Mouse (Mus musculus): ENCODE data around the gene Gm42791. TPM values are rescaled to one million over a fixed set of nuclear protein-coding genes. Genes with fewer than 3 reads are reported as not detected.
A peak's percentile ranks its signal among the peaks of the same experiment; 100 is the strongest.

The Gm42791 gene
- polyA plus RNA-seq, 1 experiment from 2014 or later = 8.6 TPM

DNA sequence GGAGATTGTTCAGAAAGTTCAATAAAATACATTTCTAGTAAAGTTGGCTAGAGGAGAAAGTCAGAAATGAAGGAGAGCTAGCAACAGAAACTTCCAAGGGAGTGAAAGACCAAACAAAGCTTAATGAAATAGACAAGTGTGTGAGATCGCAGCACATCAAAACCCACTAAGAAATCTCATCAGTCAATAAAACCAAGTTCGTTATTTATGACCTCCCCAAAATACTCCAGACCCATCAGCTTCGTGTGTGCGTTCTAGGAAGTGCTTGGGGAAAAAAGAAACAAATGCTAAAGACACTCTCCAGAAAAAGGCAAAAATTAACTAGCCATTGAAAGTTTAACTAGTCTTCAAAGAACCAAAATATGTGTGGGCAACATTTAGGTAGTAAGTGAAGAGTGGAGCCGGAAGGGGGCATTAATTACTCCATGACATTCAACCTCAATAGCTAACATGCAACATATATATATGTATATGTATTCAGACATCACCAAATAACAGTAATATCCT lies 67.2 kb downstream of the Gm42791 start:
- H3K27me3 ChIP-seq (replicated peaks) = no peaks in the 10 kb centered on the region
- H3K27ac ChIP-seq = peak overlapping the region; percentile 97
- peak overlapping the region; percentile 72 for H3K9ac ChIP-seq
- H3K4me3 ChIP-seq = peak overlapping the region; percentile 68
- no peaks in the 10 kb centered on the region for H3K9me3 ChIP-seq
- H3K4me1 ChIP-seq = peaks cover 18% of the 10 kb centered on the region
- peak overlapping the region; percentile 65 for H3K4me2 ChIP-seq
- WGBS = 40% methylated on average over 5 of the region's 5 CpGs
- ATAC-seq (replicated peaks) = no peak
- H3K36me3 ChIP-seq (replicated peaks) = 0 out of 2 replicates have a peak, but pooled peaks cover 8% of the 10 kb centered on the region

- ATAC-seq (replicated peaks) = no peak
- WGBS = 95% methylated on average over 12 of the region's 12 CpGs
Measured at GRCm38 (mm10) chr5:148924586-148924985, 70.4 kb downstream of the Gm42791 start.

DNA sequence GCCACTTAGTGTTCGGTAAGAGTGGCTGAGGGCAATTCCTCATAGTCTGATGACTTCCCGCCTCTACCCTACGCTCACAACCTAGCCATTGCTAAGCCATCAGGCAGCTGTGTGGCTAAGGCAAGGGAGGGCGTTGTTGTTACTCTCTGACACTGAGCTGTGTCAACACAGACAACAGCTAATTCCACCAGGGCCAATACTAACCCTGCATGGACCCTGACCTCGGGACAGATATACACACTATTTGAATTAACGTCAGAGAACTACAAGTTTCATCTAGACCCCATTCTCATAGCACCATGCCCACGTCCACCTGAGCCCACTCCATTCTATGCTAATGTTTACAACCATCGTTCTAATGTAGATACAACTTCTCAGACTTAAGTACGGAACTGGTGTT lies 70.9 kb downstream of the Gm42791 start:
- Histone ChIP-seq H3K9ac (no peak overlapping the region), H3K27me3 (replicated peaks) (no peaks in the 10 kb centered on the region), H3K27ac (no peak overlapping the region), H3K4me3 (no peak overlapping the region), H3K9me3 (no peaks in the 10 kb centered on the region), H3K36me3 (replicated peaks) (peaks cover 17% of the 10 kb centered on the region), H3K4me1 (peaks cover 15% of the 10 kb centered on the region), H3K4me2 (no peak overlapping the region)
- no peak for ATAC-seq (replicated peaks)
- WGBS = 92% methylated on average over 9 of the region's 9 CpGs

More at GRCm38 (mm10) chr5:148924586-148924985, 70.4 kb downstream of the Gm42791 start:
- Histone ChIP-seq H3K27me3 (replicated peaks) (no peaks in the 10 kb centered on the region), H3K9ac (no peak overlapping the region), H3K4me2 (no peak overlapping the region), H3K4me1 (peaks cover 18% of the 10 kb centered on the region), H3K4me3 (no peak overlapping the region), H3K9me3 (no peaks in the 10 kb centered on the region), H3K27ac (no peak overlapping the region), H3K36me3 (replicated peaks) (peaks cover 12% of the 10 kb centered on the region; the same call in 1 of the 2 replicates)

DNA sequence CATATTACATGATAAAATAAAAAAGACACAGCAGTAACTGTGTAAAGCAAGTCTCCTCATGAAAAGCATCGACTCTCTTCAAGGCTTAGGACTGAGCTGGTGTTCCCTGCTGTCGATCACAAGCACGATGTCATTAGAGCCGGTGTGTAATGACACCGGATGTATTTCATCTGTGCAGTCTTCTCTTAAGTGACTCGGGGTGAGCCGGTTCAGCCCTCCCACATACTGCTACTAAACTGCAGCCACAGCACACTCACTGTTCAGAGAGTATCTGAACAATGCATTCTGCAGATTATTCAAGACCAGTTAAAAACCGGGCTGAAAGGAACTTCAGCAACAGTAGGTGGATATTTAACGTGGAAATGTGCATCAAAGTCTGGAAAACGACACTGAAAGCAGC lies 71.5 kb downstream of the Gm42791 start:
- ATAC-seq (replicated peaks) = no peak
- WGBS = 74% methylated on average over 10 of the region's 10 CpGs

GRCm38 (mm10) chr5:148922773-148923172 lies 72.2 kb downstream of the Gm42791 start:
- Histone ChIP-seq H3K4me1 (peaks cover 14% of the 10 kb centered on the region), H3K4me3 (no peak overlapping the region), H3K4me2 (no peak overlapping the region), H3K36me3 (replicated peaks) (peaks cover 29% of the 10 kb centered on the region), H3K9ac (no peak overlapping the region), H3K27me3 (replicated peaks) (no peaks in the 10 kb centered on the region), H3K9me3 (no peaks in the 10 kb centered on the region), H3K27ac (no peak overlapping the region)
- WGBS = 84% methylated on average over 5 of the region's 5 CpGs
- ATAC-seq (replicated peaks) = no peak

More for the DNA sequence above, 71.5 kb downstream of the Gm42791 start:
- no peaks in the 10 kb centered on the region for H3K27me3 ChIP-seq (replicated peaks)
- peaks cover 23% of the 10 kb centered on the region for H3K36me3 ChIP-seq (replicated peaks)
- H3K9ac ChIP-seq = no peak overlapping the region
- no peak overlapping the region for H3K4me2 ChIP-seq
- no peaks in the 10 kb centered on the region for H3K9me3 ChIP-seq
- H3K4me1 ChIP-seq = peaks cover 14% of the 10 kb centered on the region
- H3K27ac ChIP-seq = no peak overlapping the region
- H3K4me3 ChIP-seq = no peak overlapping the region

DNA sequence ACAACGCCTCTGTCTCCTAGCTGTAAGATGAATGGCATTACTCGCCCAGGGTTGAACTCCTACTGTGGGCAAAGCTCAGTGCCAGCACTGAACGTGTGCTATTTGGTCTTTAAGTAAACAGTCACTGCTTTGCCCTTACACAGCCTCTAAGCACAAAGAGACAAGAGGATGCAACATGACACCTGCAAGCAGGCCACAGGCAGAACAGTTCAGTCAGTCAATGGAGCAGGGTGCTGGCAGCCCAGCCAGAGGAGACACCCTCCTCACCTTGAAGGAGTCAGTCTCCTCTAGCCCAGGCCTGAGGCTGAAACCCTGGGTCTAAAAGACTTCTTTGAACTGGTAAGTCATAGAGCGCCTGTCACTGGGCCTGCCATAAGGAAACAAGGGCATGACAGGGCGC lies 76.9 kb downstream of the Gm42791 start:
- ATAC-seq (replicated peaks) = no peak
- Histone ChIP-seq H3K27me3 (replicated peaks) (no peaks in the 10 kb centered on the region), H3K9me3 (no peaks in the 10 kb centered on the region), H3K36me3 (replicated peaks) (peaks cover 23% of the 10 kb centered on the region), H3K9ac (no peak overlapping the region), H3K4me1 (no peaks in the 10 kb centered on the region), H3K4me2 (no peak overlapping the region), H3K27ac (no peak overlapping the region), H3K4me3 (no peak overlapping the region)
- WGBS = 81% methylated on average over 5 of the region's 5 CpGs

DNA sequence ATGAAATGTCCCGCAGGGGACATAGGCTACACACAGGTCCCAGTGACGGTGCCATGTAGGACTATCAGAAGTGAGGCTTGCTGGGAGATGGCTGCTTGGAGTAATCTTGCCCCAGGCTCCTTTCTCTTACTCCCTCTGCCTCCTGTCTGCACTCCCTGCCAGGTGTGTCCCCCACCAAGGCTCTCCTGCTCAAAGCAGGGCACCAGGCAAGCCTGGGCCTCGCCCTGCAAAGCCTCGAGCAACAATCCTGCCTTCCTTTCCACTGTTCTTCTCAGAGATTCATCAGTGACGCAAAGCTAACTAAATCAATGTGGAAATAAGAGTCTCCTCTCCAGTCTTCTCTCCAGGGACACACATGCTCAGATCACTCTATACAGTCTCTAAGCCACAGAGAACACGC lies 78.2 kb downstream of the Gm42791 start:
- H3K4me3 ChIP-seq = no peak overlapping the region
- ATAC-seq (replicated peaks) = no peak
- H3K9me3 ChIP-seq = no peaks in the 10 kb centered on the region
- H3K4me2 ChIP-seq = no peak overlapping the region
- H3K27ac ChIP-seq = no peak overlapping the region
- no peak overlapping the region for H3K9ac ChIP-seq
- H3K27me3 ChIP-seq (replicated peaks) = no peaks in the 10 kb centered on the region
- H3K4me1 ChIP-seq = no peaks in the 10 kb centered on the region
- peaks cover 23% of the 10 kb centered on the region for H3K36me3 ChIP-seq (replicated peaks)
- WGBS = 85% methylated on average over 6 of the region's 6 CpGs

DNA sequence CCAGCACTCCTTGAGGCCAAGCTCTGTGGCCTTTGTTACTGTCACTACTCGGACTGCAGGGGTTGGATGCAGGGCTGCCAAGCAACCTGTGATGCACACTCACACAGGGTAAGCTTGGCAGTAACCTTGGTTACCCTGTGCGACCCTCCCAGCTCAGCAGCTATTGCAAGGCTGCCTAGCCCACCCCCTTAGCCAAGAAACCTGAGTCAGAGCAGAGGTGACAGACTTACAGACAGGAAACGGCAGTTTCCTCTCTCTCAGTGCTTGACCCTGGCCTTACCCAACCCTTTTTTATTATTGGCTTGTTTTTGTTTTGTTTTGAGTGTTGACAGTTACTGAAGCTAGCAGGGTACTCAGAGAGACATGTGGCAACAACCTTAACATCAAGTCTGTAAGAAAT lies 82.7 kb downstream of the Gm42791 start:
- Histone ChIP-seq H3K9me3 (no peaks in the 10 kb centered on the region), H3K27ac (no peak overlapping the region), H3K27me3 (replicated peaks) (no peaks in the 10 kb centered on the region), H3K4me2 (no peak overlapping the region), H3K9ac (no peak overlapping the region), H3K36me3 (replicated peaks) (no peaks in the 10 kb centered on the region), H3K4me1 (peaks cover 13% of the 10 kb centered on the region), H3K4me3 (no peak overlapping the region)
- ATAC-seq (replicated peaks) = no peak
- WGBS = 60% methylated on average over 3 of the region's 3 CpGs

DNA sequence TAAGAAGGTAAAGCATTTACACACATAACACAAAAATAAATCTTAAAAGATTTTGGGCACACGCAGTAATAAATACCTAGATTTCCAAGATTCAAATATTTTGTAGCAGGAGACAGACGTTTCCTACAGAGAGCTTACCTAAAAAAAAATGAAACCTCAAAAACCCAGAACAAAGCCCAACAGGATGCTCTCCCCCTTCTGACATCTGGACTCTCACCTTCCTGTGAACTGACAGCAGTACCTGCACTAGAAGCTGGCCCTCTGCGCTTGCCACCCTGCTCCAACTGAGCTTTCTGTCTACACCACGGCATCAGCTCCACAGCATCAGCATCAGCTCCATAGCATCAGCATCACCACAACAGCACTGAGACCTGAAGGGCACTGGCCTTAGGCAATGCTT lies 84.9 kb downstream of the Gm42791 start:
- Histone ChIP-seq H3K36me3 (replicated peaks) (no peaks in the 10 kb centered on the region), H3K4me1 (peaks cover 18% of the 10 kb centered on the region), H3K9ac (no peak overlapping the region), H3K4me2 (no peak overlapping the region), H3K4me3 (no peak overlapping the region), H3K27me3 (replicated peaks) (no peaks in the 10 kb centered on the region), H3K9me3 (no peaks in the 10 kb centered on the region), H3K27ac (no peak overlapping the region)
- WGBS = 95% methylated on average over 4 of the region's 4 CpGs
- ATAC-seq (replicated peaks) = no peak

DNA sequence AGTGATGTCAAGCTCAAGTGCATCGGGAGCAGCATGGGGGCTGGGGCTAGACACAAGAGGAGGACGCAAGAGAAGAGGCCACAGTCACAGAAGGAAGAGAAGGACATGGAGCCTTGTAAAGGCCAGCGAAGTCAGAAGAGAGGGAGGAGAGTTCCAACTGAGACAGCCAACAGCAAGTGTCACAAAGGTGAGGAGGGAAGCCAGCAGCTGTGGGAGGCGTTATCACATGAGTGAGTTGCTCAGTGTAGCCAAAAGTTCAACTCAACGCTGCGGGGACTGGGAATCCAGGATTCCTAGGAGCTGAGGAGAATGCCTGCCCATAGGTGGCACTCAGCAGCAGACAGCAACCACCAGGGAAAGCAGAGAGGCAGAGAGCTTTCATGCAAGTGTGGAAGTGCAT lies 85.5 kb downstream of the Gm42791 start:
- WGBS = 30% methylated on average over 6 of the region's 6 CpGs
- Histone ChIP-seq H3K9ac (no peak overlapping the region), H3K9me3 (no peaks in the 10 kb centered on the region), H3K4me2 (no peak overlapping the region), H3K4me1 (peaks cover 20% of the 10 kb centered on the region), H3K27ac (peak overlapping the region; percentile 25; the same call in 1 of the 2 replicates), H3K27me3 (replicated peaks) (no peaks in the 10 kb centered on the region), H3K36me3 (replicated peaks) (peaks cover under 1% of the 10 kb centered on the region; the same call in 1 of the 2 replicates), H3K4me3 (no peak overlapping the region)
- no peak for ATAC-seq (replicated peaks)

DNA sequence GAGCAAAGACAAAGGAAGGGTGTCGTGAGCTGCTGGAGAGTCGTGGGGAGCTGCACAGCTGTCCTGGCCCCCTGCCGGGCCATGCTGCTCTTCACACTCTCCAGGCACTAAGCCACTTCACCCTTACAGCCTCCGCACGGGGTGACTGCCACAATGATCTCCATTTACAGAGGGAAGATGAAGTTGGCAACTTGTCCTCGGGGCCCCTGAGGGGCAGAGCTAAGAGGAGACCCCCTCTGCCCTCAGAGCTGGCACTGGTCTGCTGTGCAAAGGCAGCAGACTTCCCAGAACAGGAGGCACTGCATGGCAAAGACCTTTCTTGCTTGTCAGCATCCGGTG lies 85.9 kb downstream of the Gm42791 start:
- H3K36me3 ChIP-seq (replicated peaks) = peaks cover 5% of the 10 kb centered on the region; the same call in 1 of the 2 replicates
- H3K9ac ChIP-seq = no peak overlapping the region
- H3K27ac ChIP-seq = peak overlapping the region; percentile 25; the same call in 1 of the 2 replicates
- peaks cover 20% of the 10 kb centered on the region for H3K4me1 ChIP-seq
- no peaks in the 10 kb centered on the region for H3K9me3 ChIP-seq
- H3K4me3 ChIP-seq = no peak overlapping the region
- ATAC-seq (replicated peaks) = 0 out of 2 replicates have a peak, but pooled peaks have one; percentile 32
- WGBS = 15% methylated on average over 7 of the region's 7 CpGs
- H3K27me3 ChIP-seq (replicated peaks) = no peaks in the 10 kb centered on the region
- no peak overlapping the region for H3K4me2 ChIP-seq

DNA sequence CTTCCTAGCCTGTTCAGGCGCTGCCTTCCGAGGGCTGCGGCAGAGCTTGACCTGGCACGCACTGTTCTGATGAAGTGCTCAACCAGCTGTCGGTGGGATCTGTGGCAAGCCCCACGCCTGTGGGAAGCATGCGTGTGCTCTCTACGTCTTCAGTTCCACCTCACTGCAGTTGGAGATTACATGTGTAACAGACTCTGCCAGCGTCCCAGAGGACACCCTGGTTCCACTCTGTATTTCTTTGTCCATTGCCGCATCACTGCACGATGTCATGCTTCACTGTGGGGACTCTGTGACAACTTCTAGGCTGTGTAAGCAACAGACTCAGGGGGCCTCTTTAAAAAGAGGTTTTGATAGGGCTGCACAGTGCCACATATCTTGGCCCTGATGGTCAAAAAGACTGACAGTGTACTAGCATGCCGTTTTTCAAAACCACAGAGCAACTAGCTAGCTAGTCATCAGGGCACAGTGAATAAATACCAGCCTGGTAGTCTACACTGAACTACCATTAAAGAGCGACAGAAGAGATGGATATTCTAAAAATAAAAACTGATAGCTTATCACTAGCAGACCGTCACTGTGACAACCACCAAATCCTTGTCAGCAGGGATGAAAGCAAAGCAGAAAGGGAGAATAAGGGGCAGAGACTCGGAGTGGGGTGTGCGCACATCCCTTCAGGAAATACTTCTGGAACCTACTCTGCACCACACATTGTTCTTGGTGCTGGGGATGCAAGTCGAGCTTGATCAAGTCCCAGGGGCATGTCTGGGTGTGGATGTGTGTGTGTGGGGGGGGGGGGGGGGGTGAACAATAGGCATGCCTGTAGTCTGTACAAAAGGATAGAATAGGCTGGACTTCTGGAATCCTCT lies 86.5 kb downstream of the Gm42791 start:
- Histone ChIP-seq H3K9ac (no peak overlapping the region), H3K36me3 (replicated peaks) (peaks cover 10% of the 10 kb centered on the region), H3K4me2 (no peak overlapping the region), H3K4me3 (no peak overlapping the region), H3K9me3 (no peaks in the 10 kb centered on the region), H3K27ac (peak overlapping the region; percentile 49), H3K4me1 (peaks cover 20% of the 10 kb centered on the region), H3K27me3 (replicated peaks) (no peaks in the 10 kb centered on the region)
- ATAC-seq (replicated peaks) = peak; percentile 27
- 46% methylated on average over 17 of the region's 17 CpGs for WGBS

- no peak overlapping the region for H3K27ac ChIP-seq
- WGBS = 87% methylated on average over 4 of the region's 4 CpGs
- no peaks in the 10 kb centered on the region for H3K27me3 ChIP-seq (replicated peaks)
- no peak for ATAC-seq (replicated peaks)
- H3K9ac ChIP-seq = no peak overlapping the region
- no peak overlapping the region for H3K4me2 ChIP-seq
- H3K4me3 ChIP-seq = no peak overlapping the region
- peaks cover 20% of the 10 kb centered on the region for H3K4me1 ChIP-seq
- H3K9me3 ChIP-seq = no peaks in the 10 kb centered on the region
- peaks cover 14% of the 10 kb centered on the region for H3K36me3 ChIP-seq (replicated peaks)
Measured at GRCm38 (mm10) chr5:148906305-148906704, 88.6 kb downstream of the Gm42791 start.

All from midbrain, embryonic 15.5 days (tissue).